Mouse (Mus musculus): Measurements from ENCODE around the gene Unk. TPM values are rescaled to one million over a fixed set of nuclear protein-coding genes. Genes with fewer than 3 reads are reported as not detected.

Unk gene
- polyA plus RNA-seq, 1 experiment from 2014 or later: 41.3 TPM

GRCm38 (mm10) chr11:116078221-116078620, 48.1 kb downstream of the Unk start:
- Histone ChIP-seq H3K9me3 (ENCODE audit: control insufficient read depth, low read length) (no peaks in the 10 kb centered on the region), H3K27me3 (ENCODE audit: control insufficient read depth, insufficient read depth, low read depth, low read length) (no peaks in the 10 kb centered on the region), H3K9ac (ENCODE audit: low read length) (peak overlapping the region; percentile 53), H3K4me1 (replicated peaks; ENCODE audit: control insufficient read depth, insufficient read depth, low read length) (peaks cover 19% of the 10 kb centered on the region), H3K4me2 (ENCODE audit: low read depth, low read length) (peak overlapping the region; percentile 55), H3K27ac (ENCODE audit: low read length) (peak overlapping the region; percentile 89), H3K36me3 (ENCODE audit: control insufficient read depth, insufficient read depth, low read length) (peaks cover 30% of the 10 kb centered on the region), H3K4me3 (ENCODE audit: low read length) (peak overlapping the region; percentile 32)
- WGBS: 10% methylated on average over 16 of the region's 16 CpGs
- ATAC-seq (ENCODE audit: low read depth): peak; percentile 29

- H3K9ac ChIP-seq (ENCODE audit: low read length): peak overlapping the region; percentile 41; the same call in 1 of the 2 replicates
- WGBS: 47% methylated on average over 10 of the region's 10 CpGs
- H3K36me3 ChIP-seq (ENCODE audit: control insufficient read depth, insufficient read depth, low read length): peaks cover 36% of the 10 kb centered on the region
- H3K27me3 ChIP-seq (ENCODE audit: control insufficient read depth, insufficient read depth, low read depth, low read length): no peaks in the 10 kb centered on the region
- H3K9me3 ChIP-seq (ENCODE audit: control insufficient read depth, low read length): no peaks in the 10 kb centered on the region
- no peak for ATAC-seq (ENCODE audit: low read depth)
- H3K27ac ChIP-seq (ENCODE audit: low read length): peak overlapping the region; percentile 49
- H3K4me3 ChIP-seq (ENCODE audit: low read length): no peak overlapping the region
- peaks cover 19% of the 10 kb centered on the region for H3K4me1 ChIP-seq (replicated peaks; ENCODE audit: control insufficient read depth, insufficient read depth, low read length)
- no peak overlapping the region for H3K4me2 ChIP-seq (ENCODE audit: low read depth, low read length)
Observed at GRCm38 (mm10) chr11:116078676-116079320, 48.7 kb downstream of the Unk start.

GRCm38 (mm10) chr11:116079511-116079910, 49.4 kb downstream of the Unk start:
- Histone ChIP-seq H3K9ac (ENCODE audit: low read length) (no peak overlapping the region), H3K27me3 (ENCODE audit: control insufficient read depth, insufficient read depth, low read depth, low read length) (no peaks in the 10 kb centered on the region), H3K9me3 (ENCODE audit: control insufficient read depth, low read length) (no peaks in the 10 kb centered on the region), H3K36me3 (ENCODE audit: control insufficient read depth, insufficient read depth, low read length) (peaks cover 36% of the 10 kb centered on the region), H3K27ac (ENCODE audit: low read length) (no peak overlapping the region), H3K4me1 (replicated peaks; ENCODE audit: control insufficient read depth, insufficient read depth, low read length) (peaks cover 19% of the 10 kb centered on the region), H3K4me3 (ENCODE audit: low read length) (no peak overlapping the region), H3K4me2 (ENCODE audit: low read depth, low read length) (no peak overlapping the region)
- WGBS: 73% methylated on average over 10 of the region's 10 CpGs
- no peak for ATAC-seq (ENCODE audit: low read depth)

- no peak overlapping the region for H3K27ac ChIP-seq (ENCODE audit: low read length)
- no peak for ATAC-seq (ENCODE audit: low read depth)
- no peaks in the 10 kb centered on the region for H3K27me3 ChIP-seq (ENCODE audit: control insufficient read depth, insufficient read depth, low read depth, low read length)
- 69% methylated on average over 6 of the region's 6 CpGs for WGBS
- peaks cover 36% of the 10 kb centered on the region for H3K36me3 ChIP-seq (ENCODE audit: control insufficient read depth, insufficient read depth, low read length)
- H3K4me2 ChIP-seq (ENCODE audit: low read depth, low read length): no peak overlapping the region
- H3K4me3 ChIP-seq (ENCODE audit: low read length): no peak overlapping the region
- H3K9ac ChIP-seq (ENCODE audit: low read length): no peak overlapping the region
- peaks cover 24% of the 10 kb centered on the region for H3K4me1 ChIP-seq (replicated peaks; ENCODE audit: control insufficient read depth, insufficient read depth, low read length)
- H3K9me3 ChIP-seq (ENCODE audit: control insufficient read depth, low read length): no peaks in the 10 kb centered on the region
Observed at GRCm38 (mm10) chr11:116081081-116081480, 51.0 kb downstream of the Unk start.

- no peak overlapping the region for H3K9ac ChIP-seq (ENCODE audit: low read length)
- no peaks in the 10 kb centered on the region for H3K9me3 ChIP-seq (ENCODE audit: control insufficient read depth, low read length)
- H3K4me2 ChIP-seq (ENCODE audit: low read depth, low read length): no peak overlapping the region
- no peaks in the 10 kb centered on the region for H3K27me3 ChIP-seq (ENCODE audit: control insufficient read depth, insufficient read depth, low read depth, low read length)
- H3K4me3 ChIP-seq (ENCODE audit: low read length): no peak overlapping the region
- WGBS: 82% methylated on average over 14 of the region's 14 CpGs
- H3K4me1 ChIP-seq (replicated peaks; ENCODE audit: control insufficient read depth, insufficient read depth, low read length): peaks cover 20% of the 10 kb centered on the region
- peaks cover 36% of the 10 kb centered on the region for H3K36me3 ChIP-seq (ENCODE audit: control insufficient read depth, insufficient read depth, low read length)
- H3K27ac ChIP-seq (ENCODE audit: low read length): no peak overlapping the region
- ATAC-seq (ENCODE audit: low read depth): no peak
Observed at GRCm38 (mm10) chr11:116083096-116083672, 53.1 kb downstream of the Unk start.

- H3K4me2 ChIP-seq (ENCODE audit: low read depth, low read length): no peak overlapping the region
- H3K4me3 ChIP-seq (ENCODE audit: low read length): no peak overlapping the region
- ATAC-seq (ENCODE audit: low read depth): no peak
- H3K9ac ChIP-seq (ENCODE audit: low read length): no peak overlapping the region
- peaks cover 32% of the 10 kb centered on the region for H3K36me3 ChIP-seq (ENCODE audit: control insufficient read depth, insufficient read depth, low read length)
- H3K27me3 ChIP-seq (ENCODE audit: control insufficient read depth, insufficient read depth, low read depth, low read length): no peaks in the 10 kb centered on the region
- H3K9me3 ChIP-seq (ENCODE audit: control insufficient read depth, low read length): no peaks in the 10 kb centered on the region
- no peak overlapping the region for H3K27ac ChIP-seq (ENCODE audit: low read length)
- 83% methylated on average over 6 of the region's 6 CpGs for WGBS
- peaks cover 12% of the 10 kb centered on the region for H3K4me1 ChIP-seq (replicated peaks; ENCODE audit: control insufficient read depth, insufficient read depth, low read length)
Observed at GRCm38 (mm10) chr11:116084166-116084565, 54.0 kb downstream of the Unk start.

- Histone ChIP-seq H3K4me1 (replicated peaks; ENCODE audit: control insufficient read depth, insufficient read depth, low read length) (peaks cover 12% of the 10 kb centered on the region), H3K4me2 (ENCODE audit: low read depth, low read length) (peak within 1 kb of the TSS; percentile 70), H3K27me3 (ENCODE audit: control insufficient read depth, insufficient read depth, low read depth, low read length) (no peaks in the 10 kb centered on the region), H3K4me3 (ENCODE audit: low read length) (peak within 1 kb of the TSS; percentile 59), H3K36me3 (ENCODE audit: control insufficient read depth, insufficient read depth, low read length) (peaks cover 19% of the 10 kb centered on the region), H3K27ac (ENCODE audit: low read length) (peak within 1 kb of the TSS; percentile 91), H3K9ac (ENCODE audit: low read length) (peak within 1 kb of the TSS; percentile 63), H3K9me3 (ENCODE audit: control insufficient read depth, low read length) (no peaks in the 10 kb centered on the region)
- ATAC-seq (ENCODE audit: low read depth): peak; percentile 98
- 3% methylated on average over 38 of the region's 43 CpGs for WGBS
Observed at GRCm38 (mm10) chr11:116086258-116087193, 56.4 kb downstream of the Unk start, which contains the start of gene Wbp2. Gene Wbp2, minus strand, starts transcription at chr11:116086995.

- H3K27me3 ChIP-seq (ENCODE audit: control insufficient read depth, insufficient read depth, low read depth, low read length): no peaks in the 10 kb centered on the region
- H3K9ac ChIP-seq (ENCODE audit: low read length): peak overlapping the region; percentile 63
- peaks cover 12% of the 10 kb centered on the region for H3K4me1 ChIP-seq (replicated peaks; ENCODE audit: control insufficient read depth, insufficient read depth, low read length)
- no peaks in the 10 kb centered on the region for H3K9me3 ChIP-seq (ENCODE audit: control insufficient read depth, low read length)
- H3K4me2 ChIP-seq (ENCODE audit: low read depth, low read length): peak overlapping the region; percentile 70
- H3K36me3 ChIP-seq (ENCODE audit: control insufficient read depth, insufficient read depth, low read length): peaks cover 10% of the 10 kb centered on the region
- H3K27ac ChIP-seq (ENCODE audit: low read length): peak overlapping the region; percentile 91
- H3K4me3 ChIP-seq (ENCODE audit: low read length): peak overlapping the region; percentile 59
- WGBS: 2% methylated on average over 31 of the region's 31 CpGs
- ATAC-seq (ENCODE audit: low read depth): peak; percentile 83
Observed at GRCm38 (mm10) chr11:116087194-116088130, 57.3 kb downstream of the Unk start.

Measured in lung, embryonic 16.5 days (tissue).